Mouse (Mus musculus) ES-E14 (cell line): ENCODE data around the gene Gm5105.

Source experiments
- HCFC1 ChIP-seq: IDR thresholded peaks from 2 replicates; pipeline ENCODE4 v1.6.1; 2012; ENCODE audit warnings: low read length, inconsistent platforms, borderline replicate concordance; ENCODE audit not compliant: insufficient read depth
- MAFK ChIP-seq: IDR thresholded peaks from 2 replicates; pipeline ENCODE4 v1.6.1; 2014; ENCODE audit warnings: mild to moderate bottlenecking, low read depth, low read length, inconsistent platforms; ENCODE audit not compliant: insufficient read depth
- ZC3H11A ChIP-seq: IDR thresholded peaks from 2 replicates; pipeline ENCODE4 v1.6.1; 2012; ENCODE audit warnings: low read depth, mild to moderate bottlenecking, inconsistent platforms, low read length, borderline replicate concordance

DNA sequence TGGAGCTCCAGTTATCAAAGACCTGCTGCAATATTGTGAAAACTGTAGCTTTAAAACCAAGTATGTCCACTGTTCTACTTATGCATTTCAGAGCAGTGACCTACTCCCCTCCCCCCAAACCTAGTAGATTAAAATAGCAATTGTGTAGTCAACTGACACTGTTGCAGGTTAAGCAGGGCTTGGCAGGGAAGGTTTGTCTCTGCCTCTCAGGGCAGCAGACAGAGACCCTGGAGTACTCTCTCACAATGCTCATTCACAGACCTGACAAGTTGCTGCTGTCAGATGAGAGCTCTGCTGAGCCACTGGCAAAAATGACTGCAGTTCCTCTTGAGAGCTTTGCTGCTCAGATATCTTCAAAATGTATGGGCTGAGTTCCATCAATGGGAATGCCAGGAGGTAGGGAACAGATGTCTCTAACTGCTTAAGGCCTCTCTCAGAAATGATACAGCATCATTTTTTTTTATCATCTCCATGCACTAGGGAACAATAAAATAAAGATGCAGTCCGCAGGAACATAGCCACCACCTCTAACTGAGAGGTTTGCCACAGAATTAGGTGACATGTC is 16.0 kb upstream of the Gm5105 start:
- TF ChIP-seq MAFK (no peak), ZC3H11A (no peak), HCFC1 (no peak)
